Mouse (Mus musculus): ENCODE data around the gene Gm10100.

DNA sequence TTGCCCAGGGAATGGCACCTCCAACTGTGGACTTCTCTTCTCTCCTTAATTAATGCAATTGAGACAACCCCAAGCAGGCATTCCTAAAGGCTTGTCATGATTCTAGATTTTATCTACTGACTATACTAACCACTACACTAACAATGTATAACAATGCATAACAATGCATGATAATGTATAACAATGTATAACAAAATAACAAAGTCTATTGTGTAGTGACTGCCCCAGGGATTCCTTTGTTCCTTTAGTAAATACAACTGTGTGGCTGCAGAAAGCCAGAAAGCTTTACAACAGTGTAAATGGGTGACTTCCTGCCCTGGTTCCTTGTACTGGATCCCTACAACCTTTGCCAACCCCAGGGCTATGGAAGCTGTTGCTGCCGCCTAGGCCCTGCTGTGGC, 9.6 kb downstream of the Gm10100 start:
- no peak for TF ChIP-seq CTCF (IDR thresholded peaks at IDR 0.05; ENCODE audit: low read depth, low read length)
- no peak for TF ChIP-seq POLR2A (IDR thresholded peaks at IDR 0.05; ENCODE audit: extremely low read depth, insufficient read depth, low read length)
